Mouse (Mus musculus) granulocyte monocyte progenitor cell, adult 5-6 weeks (primary cell): Measurements from ENCODE around the gene Tbc1d22a. TPM values are rescaled to one million over a fixed set of nuclear protein-coding genes. Genes with fewer than 3 reads are reported as not detected.

ENCODE experiments used
- ATAC-seq: replicated peaks from 2 replicates; pipeline ENCODE4 v1.8.0; 2016; ENCODE audit warnings: mild to moderate bottlenecking, moderate TSS enrichment, inconsistent platforms; ENCODE audit not compliant: poor library complexity, severe bottlenecking
- total RNA-seq, 2 experiments: library from RNA; stranded (forward) in 1 of 2; stranded (reverse) in 1 of 2; fragments of 200-712, 200-1000 nt in 1 of 2; fragments of >200 nt in 1 of 2; fragmentation: Nextera tagmentation in 1 of 2; gene quantifications; 2 replicates each; pipeline ENCODE4 v1.2.3; 2014 to 2017

The Tbc1d22a gene
- total RNA-seq, 2 experiments from 2014 or later, result 18.8 to 46.7 TPM

GRCm38 (mm10) chr15:86477471-86477992 lies 263.3 kb downstream of the Tbc1d22a start:
- ATAC-seq, result no peak

GRCm38 (mm10) chr15:86478685-86479502 lies 264.6 kb downstream of the Tbc1d22a start:
- no peak for ATAC-seq

DNA sequence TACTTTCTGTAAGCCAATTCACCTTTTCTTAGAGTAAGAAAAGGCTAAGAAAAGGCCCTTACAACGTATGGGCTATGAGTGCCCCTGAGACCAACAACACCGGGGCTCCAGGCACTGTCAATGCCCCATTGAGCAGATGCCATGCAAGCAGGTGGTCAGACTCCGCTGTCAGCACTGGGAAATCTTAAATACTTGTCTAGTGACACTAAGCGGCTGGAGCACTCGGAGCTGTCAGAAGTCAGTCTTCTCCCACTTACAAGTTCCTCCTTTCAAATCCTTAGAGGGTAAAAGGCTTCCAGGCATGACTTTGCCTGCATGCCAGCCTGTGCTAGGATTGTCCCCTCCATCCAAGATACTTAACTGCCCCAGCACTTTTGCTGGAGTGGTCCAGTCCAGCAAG lies 268.1 kb downstream of the Tbc1d22a start:
- ATAC-seq, result no peak

GRCm38 (mm10) chr15:86485815-86486214 lies 271.6 kb downstream of the Tbc1d22a start:
- peak; percentile 39 for ATAC-seq

DNA sequence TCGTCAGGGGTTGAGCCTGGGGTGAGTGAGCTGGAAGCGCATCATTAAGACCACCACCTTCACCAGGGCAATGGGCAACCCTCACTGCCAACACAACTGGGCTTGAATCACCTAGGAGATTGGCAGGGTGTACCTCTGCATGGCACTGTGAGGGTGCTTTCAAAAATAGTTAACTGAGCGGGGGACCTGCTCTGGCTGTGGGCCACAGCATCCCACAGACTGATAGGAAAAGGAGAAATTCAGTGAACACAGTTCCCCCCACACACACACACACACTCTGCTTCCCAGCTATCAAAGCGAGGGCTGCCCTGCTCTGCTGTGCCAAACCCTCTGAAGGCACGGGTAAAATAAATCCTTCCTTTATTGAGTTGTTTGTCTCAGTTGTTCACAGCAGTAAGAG lies 273.1 kb downstream of the Tbc1d22a start:
- no peak for ATAC-seq

GRCm38 (mm10) chr15:86491434-86492099 lies 277.3 kb downstream of the Tbc1d22a start:
- ATAC-seq, result no peak

DNA sequence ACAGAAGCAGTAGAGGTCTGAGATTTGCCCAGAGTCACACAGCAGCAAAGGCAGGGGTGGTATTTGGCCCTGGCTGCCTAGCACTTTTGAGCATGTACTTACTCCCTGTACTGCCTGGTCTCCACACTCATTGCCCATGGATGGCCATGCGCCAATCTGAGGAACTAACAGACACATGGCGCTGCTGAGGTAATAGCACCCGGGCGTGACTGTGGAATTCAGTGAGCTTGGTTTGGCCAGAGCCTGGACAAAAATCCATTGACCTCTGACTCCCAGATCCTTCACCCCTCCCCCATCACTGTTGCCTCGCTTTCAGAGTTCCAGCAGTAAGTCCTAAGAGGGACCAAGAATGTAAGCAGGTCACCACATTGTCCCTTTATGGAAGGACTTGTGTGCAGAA lies 278.4 kb downstream of the Tbc1d22a start:
- ATAC-seq, result no peak

DNA sequence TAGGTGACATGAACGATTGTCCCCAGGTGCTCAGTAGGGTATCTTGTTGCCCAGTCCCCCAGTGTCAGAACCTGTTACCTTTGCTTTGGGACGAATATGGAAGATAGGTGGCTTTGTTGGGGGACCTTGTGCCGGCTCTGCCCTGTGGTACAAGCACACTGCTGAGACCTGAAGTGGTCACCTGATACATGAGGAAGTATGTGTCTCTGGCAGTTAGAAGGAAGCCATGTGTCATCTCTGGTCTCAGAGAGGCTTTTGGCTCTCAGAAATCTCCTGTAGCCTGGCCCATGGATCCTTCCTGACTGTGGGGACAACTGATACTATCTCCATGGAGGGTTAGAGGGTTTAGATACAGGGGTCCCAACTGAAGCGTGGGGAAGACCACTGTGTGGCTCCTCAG lies 281.9 kb downstream of the Tbc1d22a start:
- no peak; the same call in 1 of the 2 replicates for ATAC-seq

- no peak for ATAC-seq
Measured at GRCm38 (mm10) chr15:86496646-86497045, 282.4 kb downstream of the Tbc1d22a start.

GRCm38 (mm10) chr15:86500536-86500935 lies 286.3 kb downstream of the Tbc1d22a start:
- no peak for ATAC-seq

DNA sequence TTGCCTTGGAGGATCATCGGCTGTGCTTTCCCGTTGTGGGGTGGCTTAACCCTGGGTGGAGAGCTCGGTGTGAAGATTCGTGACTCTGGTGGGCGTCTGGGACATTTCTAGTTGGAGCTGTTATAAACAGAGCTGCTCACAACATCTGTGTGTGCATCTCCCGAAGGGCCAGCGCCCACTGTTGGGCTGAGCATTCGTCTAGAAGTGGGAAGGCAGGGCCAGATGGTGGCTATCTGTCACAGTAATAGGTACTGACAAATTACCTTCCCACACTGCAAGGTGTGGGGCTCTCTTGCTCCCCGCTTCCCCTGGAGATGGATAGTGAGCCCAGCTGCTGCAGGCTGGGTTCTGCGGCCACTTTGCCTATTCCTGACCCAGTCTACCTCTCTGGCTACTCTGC lies 289.2 kb downstream of the Tbc1d22a start:
- ATAC-seq, result no peak

GRCm38 (mm10) chr15:86506666-86507065 lies 292.4 kb downstream of the Tbc1d22a start:
- no peak for ATAC-seq

- ATAC-seq, result no peak
Measured at GRCm38 (mm10) chr15:86507546-86507945, 293.3 kb downstream of the Tbc1d22a start.

- ATAC-seq, result no peak
Measured at GRCm38 (mm10) chr15:86508406-86509176, 294.3 kb downstream of the Tbc1d22a start.

GRCm38 (mm10) chr15:86509601-86510000 lies 295.3 kb downstream of the Tbc1d22a start:
- ATAC-seq, result no peak

GRCm38 (mm10) chr15:86511181-86511580 lies 296.9 kb downstream of the Tbc1d22a start:
- no peak for ATAC-seq

DNA sequence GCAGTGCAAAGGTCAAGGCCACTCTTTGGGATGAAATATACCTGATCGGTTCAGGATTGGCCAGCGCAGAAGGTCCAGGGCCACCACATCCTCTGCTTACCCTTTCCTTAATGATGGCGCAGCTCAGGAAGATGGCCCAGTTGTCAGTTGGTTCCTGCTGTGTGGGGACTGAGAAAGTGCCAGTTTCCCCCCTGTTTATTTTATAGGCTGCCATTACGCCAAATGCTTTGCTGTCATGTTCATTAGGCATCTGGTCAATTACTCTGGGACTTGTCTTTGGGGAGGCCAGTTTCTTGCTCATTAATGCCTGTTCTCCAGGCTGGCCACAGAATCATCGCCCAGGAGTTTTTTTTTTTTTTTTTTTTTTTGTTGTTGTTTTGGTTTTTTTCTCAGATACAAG lies 299.1 kb downstream of the Tbc1d22a start:
- no peak for ATAC-seq

DNA sequence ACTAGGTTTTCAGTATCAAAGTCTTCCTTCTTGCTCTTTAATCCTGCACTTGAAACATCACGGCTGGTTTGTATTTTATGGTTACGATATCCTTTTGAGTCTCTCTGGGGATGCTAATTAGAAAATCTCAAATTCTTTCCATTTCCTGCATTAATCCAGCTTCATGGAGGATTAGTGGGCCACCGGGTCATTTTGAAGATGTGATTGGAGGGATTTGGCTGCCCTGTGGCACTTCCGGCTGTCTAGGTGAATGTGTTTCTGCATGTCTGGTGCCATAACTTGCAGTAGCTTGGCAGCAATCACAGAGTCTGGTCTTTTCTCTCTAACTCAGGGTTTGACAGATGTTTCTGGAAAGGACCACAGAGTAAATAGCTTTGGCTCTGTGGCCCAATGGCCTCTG lies 305.9 kb downstream of the Tbc1d22a start:
- no peak for ATAC-seq

DNA sequence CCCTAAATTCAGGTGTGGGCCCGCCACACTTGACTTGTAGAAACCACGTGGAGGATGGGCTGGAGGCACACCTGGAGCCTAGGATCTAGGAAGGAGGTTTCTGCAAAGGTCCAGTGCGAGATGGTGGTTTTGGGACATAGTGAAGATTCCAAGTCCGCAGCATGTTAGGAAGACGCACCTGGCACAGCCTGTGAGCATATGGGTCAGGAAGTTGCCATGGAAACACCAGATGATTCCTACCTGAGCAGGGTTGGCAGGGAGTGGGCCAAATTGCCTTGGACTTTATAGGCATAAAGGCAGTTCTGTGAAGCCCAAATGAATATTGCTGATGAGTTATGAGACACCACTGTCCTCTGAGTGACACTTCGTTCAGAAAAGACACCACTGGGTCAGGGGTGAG lies 321.1 kb downstream of the Tbc1d22a start:
- no peak for ATAC-seq

DNA sequence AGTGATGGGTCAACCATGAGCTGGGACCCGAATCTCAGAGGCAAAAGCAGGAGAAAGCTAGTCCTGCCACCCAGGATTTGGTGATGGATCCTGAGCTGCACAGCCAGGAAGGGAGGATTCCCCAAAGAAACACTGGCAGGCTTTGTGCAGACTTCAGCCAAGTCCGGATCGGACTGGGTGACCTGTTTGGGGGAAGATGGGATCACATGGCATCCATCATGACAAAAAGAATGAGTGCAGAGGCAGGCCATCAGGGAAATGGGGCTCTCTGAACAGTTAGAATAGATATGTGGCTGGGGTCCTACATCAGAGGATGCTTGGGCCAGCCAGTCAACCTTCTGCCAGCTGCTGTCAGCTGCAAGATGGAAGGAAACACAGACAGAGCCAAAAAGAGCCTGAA lies 328.1 kb downstream of the Tbc1d22a start:
- ATAC-seq, result no peak
